Mouse (Mus musculus) liver (tissue): ENCODE results near the gene Acsm5.
"Not testable (repeated sequence)": the region's sequence is repeated elsewhere in the genome, so short reads cannot be mapped to it uniquely, and the experiment has no call there.

Experiments
- DNase-seq: peaks from one replicate; pipeline ENCODE4 v3.0.0-alpha.2; 2020; ENCODE audit warnings: mixed read lengths

Gene Acsm5

GRCm38 (mm10) chr7:119550471-119551222 lies 31.4 kb downstream of the Acsm5 start:
- DNase-seq, result no peak

- DNase-seq, result no peak
Observed at GRCm38 (mm10) chr7:119554040-119554439, 34.8 kb downstream of the Acsm5 start, which contains the start of gene Acsm2. Gene Acsm2, plus strand, starts transcription at chr7:119554340.

GRCm38 (mm10) chr7:119559789-119560451 lies 40.7 kb downstream of the Acsm5 start:
- no peak for DNase-seq

- no peak for DNase-seq
Observed at GRCm38 (mm10) chr7:119560452-119560835, 41.2 kb downstream of the Acsm5 start.

GRCm38 (mm10) chr7:119561441-119561840 lies 42.2 kb downstream of the Acsm5 start:
- no peak for DNase-seq

- not testable (repeated sequence) for DNase-seq
Observed at GRCm38 (mm10) chr7:119562476-119562875, 43.2 kb downstream of the Acsm5 start.

GRCm38 (mm10) chr7:119594530-119595107 lies 75.4 kb downstream of the Acsm5 start:
- DNase-seq, result no peak
